Mouse (Mus musculus) CD4-positive, CD25-positive, alpha-beta regulatory T cell, adult 2 months (primary cell): ENCODE measurements around the gene Narfl.

ENCODE experiments used
- DNase-seq: peaks from one replicate; pipeline ENCODE4 v3.0.0-alpha.2; 2012; ENCODE audit warnings: low read depth, low spot score

Narfl gene

DNA sequence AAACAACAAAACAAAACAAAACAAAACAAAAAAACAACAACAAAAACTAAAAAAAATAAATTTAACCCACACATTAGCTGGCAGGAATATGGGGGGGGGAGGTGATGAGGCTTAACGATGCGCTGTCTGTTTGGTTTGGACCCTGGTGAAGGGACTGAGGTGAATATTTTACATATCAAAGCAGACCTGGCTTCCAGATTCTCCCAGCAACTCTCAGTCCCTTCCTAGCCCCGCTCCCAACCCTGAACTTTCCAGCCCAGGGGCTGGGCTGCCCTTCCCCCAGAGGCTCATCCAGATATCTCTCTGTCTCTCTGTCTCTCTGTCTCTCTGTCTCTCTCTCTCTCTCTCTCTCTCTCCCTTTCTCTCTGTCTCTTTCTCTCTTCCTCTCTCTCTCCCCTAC is 11.0 kb upstream of the Narfl start:
- no peak for DNase-seq

DNA sequence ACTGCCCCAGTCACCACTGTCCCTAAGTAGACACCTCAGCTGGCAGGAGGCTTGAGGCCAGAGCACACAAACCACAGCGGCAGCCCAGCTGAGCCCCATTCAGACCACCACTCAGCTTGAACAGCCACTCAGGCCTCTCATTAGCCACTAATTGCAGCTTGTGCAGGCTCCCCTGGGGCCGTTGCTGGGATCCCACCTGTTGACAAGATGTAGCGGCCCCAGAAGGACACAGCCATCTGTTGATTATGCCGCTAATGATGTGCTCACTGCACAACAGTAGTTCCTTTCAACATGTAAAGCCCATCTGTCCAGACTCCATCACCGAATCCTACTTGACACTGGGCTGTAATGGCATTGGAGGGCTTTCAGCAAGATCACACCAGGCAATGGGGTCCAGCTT is 7.7 kb upstream of the Narfl start:
- DNase-seq = no peak

DNA sequence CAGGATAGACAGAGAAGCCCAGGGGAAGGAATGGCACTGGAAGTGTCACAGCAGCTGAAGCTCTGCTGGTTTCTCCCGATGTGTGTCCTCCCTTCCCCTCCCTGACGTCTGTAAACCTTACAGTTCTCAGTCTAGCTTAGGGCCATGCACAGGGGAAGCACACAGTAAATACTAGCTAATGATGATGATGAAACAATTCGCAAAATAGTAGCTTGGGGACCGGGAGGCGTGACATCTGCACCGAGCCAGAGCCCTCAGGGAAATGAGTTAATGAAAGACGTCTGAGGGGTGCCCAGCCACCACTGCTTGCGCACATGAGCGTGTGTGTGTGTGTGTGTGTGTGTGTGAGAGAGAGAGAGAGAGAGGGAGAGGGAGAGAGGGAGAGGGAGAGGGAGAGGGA is 4.2 kb upstream of the Narfl start:
- DNase-seq = no peak

DNA sequence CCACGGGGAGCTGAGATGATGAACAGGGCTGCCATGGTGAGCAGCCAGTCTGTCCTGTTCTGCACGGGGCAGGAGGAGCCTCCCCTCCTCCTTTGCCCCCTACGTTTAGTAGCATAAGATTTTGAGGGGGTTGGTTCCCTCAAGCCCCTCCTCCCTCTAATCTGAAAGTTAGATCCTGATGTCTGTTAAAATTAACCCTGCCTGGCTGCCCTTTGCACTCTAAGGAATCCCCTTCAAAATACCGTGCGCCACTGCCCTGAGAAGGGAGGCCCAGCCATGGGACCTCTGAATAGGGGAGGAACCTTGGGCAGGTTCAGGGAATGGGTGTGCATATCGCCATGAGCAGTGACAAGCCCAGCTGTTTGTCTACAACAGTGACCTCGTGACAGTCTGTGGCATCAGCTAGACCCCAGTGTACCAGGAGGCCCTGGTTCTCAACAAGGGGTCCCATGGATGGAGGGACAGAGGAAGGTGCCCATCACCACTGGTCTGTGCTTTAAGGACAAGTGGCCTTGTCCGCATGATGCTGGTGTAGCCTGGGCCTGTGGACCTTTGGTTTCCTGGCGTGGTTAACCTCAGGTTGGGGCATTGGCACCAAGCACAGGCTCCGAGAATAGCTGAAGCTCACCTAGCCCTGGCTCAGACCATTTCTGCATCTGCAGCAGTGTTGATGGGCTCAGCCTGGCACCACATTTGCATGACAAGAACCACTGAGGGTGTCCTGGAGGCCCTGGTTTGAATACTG is 1.9 kb downstream of the Narfl start:
- DNase-seq = no peak

DNA sequence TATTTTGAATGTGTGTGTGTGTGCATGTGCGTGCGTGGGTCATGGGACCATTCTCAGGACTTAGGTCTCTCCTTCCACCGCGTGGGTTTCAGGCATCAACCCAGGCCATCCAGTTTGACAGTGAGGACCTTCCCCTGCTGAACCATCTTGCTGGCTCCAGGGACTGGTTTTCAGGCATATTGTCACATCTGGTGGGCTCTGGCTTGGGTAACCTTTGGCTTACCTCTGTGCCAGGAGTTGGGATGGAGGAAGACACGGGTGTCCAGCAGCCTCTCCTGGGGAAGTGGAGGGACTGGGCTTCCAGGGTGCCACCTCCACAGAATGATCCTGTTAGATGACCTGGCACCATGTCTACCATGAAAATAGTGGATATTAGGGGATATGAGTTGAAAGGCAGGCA is 4.4 kb downstream of the Narfl start:
- DNase-seq = no peak

DNA sequence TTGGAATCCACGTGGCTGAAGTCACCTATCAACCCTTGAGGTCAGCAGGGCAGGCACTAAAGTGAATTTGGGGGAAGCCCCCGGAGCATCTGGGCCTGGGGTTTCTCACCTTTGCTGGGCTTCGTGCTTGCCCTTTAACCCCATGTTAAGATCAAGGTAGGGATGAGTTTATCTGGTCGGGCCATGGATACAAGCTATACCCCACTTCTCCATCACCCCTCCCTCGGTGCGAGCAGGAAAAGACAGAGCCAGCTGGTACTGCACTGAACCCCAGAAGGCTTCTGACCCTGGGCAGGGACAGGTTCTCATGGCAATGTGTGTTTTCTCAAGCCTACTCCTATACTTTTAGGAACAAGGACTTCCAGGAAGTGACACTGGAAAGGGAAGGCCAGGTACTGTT is 7.8 kb downstream of the Narfl start:
- no peak for DNase-seq

DNA sequence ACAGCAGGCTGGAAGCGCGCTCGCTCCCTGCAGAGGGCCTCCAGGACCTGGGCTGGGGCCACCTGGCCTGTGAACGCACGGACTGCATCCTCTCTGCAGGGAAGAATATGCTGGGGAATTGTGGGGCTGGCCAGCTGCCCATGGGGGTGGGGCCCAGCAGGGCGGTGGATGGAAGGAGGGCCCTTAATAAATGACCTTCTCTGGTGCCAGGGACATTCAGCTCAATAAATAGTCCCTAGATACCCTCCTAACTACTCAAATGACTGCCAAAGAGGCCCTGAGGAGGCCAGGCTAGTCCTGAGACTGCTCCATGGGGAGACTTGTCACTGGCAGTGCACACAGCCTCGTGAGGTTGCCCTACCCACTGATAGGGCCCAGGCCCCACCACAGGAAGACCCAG is 9.5 kb downstream of the Narfl start:
- DNase-seq = no peak

DNA sequence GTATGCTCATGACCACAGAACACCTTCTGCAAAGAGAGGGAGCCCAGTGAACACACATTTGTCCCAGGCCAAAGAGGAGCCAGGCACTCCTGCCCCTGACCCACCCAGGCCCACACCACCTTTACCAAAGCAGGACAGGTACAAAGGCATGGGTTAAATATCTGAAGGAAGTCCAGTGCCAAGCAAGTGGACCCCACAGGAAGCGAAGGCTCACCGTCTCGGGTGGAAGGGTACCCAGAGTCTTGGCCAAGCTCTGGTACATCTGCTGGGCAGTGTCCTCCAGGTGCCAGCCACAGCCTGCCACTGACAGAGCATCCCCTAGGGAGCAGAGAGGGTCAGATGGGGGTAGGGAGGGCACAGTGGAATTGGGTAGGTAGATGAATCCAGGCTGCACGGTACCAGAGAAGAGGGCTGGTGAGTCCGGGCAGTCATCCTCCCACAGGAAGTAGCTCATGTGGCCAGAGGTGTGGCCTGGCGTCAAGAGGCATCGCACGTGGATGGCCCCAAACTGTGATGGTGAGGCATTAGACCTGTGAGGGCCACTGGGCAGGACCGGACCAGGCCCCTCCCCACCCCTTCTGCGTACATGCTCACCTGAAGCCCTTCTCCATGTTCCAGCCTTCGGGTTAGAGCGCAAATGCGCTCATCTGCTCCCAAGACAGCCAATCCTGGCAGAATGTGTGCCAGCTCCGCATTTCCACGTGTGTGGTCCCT is 10.4 kb downstream of the Narfl start:
- DNase-seq = no peak

DNA sequence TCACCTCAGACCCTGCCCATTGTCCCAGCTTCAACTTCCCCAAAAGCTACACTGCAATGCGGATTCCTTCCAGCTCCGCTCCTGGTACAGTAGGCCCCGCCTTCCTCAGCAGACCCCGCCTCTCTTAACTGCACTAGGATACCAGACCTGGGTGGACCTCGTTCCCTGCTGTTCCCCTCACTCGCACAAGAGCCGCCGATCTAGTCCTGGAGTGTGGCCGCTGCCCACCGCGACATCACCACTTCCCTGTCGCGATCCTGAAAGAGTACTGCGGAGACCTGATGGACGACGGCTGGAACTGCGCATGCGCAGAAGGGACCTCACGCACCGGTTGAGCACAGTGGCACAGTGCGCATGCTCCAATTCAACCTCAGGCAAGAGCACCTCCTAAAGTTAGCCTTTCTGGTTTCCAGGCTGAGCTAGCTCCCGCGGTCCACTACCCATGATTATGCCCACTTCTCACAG is 11.7 kb downstream of the Narfl start, which contains the start of gene Haghl:
TSS of gene Haghl (minus strand) at position 393 of the 465 bp plus-strand sequence.
- DNase-seq = peak; percentile 98

DNA sequence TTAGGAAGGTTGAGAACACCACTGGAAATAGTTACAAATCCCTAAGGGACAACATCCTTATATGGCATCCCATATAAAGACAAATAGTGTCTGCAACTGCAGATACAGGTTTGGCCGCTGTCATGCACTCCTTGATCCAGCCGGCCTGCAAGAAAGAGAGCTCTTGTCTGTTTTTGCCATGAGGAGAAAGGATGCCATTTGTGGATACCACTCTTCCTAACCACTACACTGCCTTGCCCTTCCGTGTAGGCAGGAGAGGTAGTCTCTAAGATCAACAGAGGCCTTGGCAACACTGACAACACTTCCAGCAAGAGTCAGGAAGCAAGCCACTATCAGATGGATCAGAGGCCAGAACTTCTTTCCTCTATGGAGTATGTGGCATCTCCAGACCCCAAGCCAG is 12.7 kb downstream of the Narfl start, which contains the start of gene Ccdc78:
TSS of gene Ccdc78 (plus strand) at position 301 of the 400 bp plus-strand sequence.
- no peak for DNase-seq

DNA sequence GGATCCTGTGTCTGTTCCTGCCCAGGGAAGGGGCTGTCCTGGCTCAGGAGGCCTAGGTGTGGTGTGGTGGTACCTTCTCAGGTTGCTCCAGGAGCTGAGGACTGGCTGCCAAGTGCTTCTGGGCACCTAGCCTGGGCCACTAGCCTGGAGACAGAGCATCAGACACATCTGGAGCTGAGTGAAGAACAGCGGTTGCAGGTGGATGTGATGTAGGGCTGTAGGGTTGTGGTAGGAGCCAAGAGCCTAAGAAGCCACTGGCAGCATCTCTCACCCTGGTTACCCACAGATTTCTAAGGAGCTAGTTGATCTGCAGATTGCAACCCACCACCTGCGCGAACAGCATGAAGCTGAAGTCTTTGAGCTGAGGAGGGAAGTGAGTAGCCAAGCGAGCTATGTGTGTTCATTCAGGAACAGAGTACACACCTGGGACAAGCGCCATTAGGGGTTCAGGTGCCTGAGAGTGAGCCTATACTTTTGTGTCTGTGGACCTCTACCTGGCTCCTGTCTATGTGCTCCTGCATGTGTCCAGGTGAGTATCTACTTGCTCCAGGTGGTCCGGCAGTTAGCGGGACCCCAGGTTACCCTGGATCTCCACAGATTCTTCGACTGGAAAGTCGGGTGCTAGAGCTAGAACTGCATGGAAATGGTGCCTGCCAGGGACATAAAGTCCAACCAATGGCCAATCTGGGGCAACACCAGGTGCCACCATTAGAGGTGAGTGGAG is 13.4 kb downstream of the Narfl start:
- DNase-seq = no peak

DNA sequence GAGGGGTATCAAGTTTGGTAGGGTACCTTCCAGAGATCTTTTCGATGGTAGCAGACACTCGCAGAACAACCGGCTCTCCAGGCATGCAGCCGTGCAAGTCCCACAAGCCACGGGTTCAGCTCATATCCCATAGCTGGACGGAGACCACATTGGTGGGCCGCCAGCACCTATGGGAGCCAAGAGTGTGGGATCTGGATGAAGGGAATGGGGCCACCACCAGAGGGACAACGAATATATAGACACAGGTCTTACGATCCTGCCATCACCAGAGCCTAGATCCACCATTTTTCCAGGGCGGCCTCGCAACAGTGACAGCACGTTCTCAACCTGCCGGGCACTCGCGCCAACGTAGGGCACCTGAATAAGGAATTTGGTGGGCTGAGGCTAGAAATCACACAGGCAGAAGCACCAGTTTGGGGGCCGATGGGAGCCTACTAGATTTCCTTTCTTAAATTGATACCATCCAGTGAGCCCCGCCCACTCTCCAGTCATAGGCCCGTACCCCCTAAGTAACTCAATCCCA is 17.8 kb downstream of the Narfl start:
- DNase-seq = no peak

DNA sequence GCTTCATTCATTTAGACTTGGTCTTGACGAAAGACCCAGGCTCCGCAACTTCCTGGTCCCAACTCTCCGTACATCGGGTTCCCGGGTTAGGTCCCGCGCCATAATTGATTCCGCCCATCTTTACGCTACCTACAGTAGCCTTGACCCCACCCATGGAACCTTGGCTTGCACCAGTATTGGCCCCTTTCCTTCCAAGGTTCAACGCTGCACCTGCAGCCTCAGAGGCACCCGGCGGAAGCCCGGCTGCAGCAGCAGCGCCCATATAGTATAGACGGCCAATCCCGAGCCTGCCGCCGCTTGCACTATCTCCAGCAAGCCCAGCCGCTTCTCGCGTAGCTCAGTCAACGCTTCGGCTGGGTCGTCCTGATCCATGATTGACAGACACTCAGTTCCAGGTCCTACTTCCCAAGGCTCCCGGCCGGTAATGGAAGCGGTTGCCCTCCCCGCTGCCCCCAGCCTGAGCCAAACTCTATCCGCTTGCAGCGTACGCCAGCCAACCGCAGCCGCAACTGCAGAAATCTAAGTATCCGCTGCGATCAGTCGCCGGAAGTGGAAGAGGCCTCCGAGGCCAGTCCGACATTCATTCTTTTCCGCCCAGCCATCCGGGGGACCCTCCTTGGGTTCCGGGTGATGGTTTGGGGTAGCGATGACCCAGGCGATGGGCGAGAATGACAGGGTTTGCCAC is 18.4 kb downstream of the Narfl start:
- DNase-seq = peak; percentile 91

DNA sequence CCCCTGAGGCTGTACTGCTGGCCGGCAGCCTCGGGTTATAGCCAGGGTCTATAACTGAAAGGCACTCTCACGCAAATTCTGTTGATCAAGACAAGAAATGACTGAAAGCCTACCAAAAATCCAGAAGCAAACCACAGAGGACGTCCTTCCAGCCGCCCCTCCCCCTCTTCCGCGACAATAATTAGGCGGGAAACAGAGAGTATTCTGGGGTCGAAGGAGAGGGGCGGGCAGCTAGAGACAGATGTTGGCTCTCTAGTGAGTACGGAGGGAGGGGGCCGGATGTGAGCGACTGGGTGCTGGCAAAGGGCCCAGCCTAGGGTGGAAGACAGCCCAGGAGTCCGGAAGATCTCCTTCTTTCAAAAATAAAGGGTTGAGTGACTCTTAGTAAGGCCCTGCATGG is 19.0 kb downstream of the Narfl start, which contains the start of gene Fam173a:
TSS of gene Fam173a (minus strand) at position 287 of the 400 bp plus-strand sequence.
- DNase-seq = peak; percentile 89

DNA sequence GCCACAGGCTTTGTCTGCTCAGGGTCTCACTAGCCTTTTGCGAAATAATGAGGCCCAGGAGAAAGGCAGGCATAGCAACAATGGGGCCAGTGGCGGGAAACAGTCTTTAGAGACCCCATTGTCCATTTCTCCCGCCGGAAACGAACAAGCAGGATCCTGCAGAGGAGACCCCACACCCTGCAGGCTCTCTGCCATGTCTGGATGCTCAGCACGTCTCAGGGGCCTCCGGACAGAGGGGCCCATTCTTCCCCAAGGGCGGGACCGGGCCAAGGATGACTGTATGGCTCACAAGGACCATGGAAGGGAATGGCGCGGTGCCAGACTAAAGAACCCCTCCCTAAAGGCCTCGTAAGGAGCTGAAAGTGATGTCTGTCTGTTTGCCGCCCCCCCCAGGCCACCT is 20.6 kb downstream of the Narfl start:
- no peak for DNase-seq

DNA sequence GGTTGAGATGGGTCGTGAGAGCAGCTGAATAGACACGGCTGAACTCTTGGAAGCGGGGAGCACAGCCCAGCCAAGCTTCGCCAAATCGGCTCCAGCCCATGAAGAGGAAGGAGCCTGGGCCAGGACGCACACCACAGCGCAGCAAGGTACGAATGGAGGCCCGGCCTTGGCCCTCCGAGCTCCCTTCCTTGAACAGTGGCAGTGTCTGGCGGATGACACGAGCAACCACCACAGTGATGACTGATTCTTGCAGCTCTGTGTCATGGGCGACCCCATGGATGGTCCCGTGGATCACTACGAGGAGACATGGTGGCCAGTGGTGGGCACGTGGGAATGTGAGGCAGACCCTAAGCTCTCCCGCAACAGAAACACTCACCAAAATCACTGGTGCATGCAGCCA is 21.4 kb downstream of the Narfl start:
- DNase-seq = no peak

DNA sequence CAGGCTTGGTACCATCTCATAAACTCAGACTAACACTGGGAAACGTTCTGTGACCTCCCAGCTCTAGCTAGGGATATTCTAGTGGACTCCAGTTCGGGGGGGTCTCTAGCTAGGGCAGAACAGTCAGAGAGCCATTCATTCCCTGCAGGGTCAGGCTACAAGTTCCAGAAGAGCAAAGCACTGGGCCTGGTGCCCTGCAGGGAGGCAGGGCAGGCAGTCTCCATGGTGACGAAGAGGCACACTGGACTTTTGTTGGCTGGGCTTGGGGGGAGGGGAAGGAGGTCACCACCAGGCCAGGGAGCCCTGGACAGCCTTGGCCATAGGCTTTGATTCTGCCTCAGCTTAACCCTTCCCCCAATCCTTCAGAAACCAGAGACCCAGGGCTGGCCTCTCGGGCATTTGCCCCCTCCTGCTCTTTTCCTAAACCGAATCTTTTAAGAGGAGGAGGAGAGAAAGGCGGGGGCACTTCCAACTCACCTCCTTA is 22.1 kb downstream of the Narfl start, which contains the start of gene AC134908.4:
TSS of gene AC134908.4 (minus strand) at position 51 of the 484 bp plus-strand sequence.
- DNase-seq = no peak

DNA sequence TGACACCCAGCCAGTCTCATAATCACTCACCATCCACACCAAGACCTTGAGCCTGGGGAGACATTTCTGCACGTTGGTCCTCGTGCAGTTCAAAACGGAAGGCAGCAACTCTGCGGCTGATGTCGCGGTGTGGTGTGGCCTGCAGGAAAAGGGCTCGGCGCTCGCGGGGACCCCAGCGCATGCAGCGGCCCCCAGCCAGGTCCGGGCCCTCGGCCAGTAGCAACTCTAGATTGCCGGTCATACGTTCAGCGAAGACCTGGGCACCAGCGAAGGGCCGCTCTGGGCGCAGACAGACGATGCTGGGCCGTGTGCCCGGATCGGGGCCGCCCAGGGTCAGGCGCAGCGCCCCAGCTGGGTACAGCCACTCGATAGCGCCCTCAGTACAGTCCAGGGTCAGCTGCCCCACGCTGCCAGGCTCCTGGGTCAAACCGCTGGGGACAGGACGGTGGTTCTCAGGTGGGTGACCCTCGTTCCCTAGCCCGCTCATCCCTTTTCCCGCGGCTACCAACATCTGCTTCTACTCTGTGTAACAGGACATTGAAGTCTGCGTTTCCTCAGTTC is 22.7 kb downstream of the Narfl start:
- peak; percentile 22 for DNase-seq

DNA sequence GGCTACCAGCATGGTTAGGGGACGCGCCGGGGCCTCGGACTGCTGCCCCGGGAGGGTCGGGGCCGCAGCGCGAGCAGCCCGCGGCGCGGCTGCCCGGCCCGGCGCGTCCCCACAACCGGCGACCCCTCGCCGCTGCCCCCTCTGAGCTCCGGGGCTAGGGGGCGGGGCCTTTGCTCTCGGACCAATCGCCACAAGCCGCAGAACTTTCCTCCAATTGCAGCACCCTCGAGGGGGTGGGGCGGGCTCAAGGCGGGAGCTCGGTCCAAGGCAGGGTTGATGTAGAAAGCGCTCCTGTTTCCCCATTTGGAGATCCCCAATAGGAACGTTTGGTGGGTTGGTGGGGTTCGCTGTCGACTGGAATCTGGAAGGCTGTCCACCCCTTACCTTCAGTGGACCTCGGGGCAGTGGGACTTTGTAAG is 23.4 kb downstream of the Narfl start, which contains the start of gene Metrn:
TSS of gene Metrn (minus strand) at position 186 of the 419 bp plus-strand sequence.
- DNase-seq = peak; percentile 87

DNA sequence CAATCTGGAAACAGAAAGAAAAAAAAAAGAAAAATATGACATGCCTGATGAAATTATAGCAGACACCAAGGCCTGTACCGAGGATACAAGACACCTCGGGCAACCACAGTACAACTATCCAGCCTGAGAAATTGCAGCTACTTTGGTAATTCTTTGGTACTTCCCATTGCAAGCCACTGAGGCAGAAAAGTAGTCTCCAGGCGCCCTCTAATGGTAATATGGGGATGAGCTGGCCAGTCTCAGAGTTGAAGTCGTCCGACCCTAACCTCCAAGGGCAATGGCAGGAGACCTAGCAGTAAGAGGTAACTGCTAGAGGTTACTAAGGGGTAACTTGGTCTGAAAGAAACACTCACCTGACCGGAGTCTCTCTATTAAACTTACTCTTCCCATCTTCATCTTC is 27.5 kb downstream of the Narfl start:
- DNase-seq = peak; percentile 87
